Mouse (Mus musculus) liver, embryonic 14.5 days (tissue): ENCODE measurements around the gene Peak1.

Source experiments
- CTCF ChIP-seq: IDR thresholded peaks from 2 replicates; pipeline ENCODE4 v1.5.1; 2016; ENCODE audit warnings: antibody characterized with exemption, low read depth, control low read depth
- EP300 ChIP-seq: IDR thresholded peaks from 2 replicates; pipeline ENCODE4 v1.6.1; 2016; ENCODE audit warnings: antibody characterized with exemption, low read depth

DNA sequence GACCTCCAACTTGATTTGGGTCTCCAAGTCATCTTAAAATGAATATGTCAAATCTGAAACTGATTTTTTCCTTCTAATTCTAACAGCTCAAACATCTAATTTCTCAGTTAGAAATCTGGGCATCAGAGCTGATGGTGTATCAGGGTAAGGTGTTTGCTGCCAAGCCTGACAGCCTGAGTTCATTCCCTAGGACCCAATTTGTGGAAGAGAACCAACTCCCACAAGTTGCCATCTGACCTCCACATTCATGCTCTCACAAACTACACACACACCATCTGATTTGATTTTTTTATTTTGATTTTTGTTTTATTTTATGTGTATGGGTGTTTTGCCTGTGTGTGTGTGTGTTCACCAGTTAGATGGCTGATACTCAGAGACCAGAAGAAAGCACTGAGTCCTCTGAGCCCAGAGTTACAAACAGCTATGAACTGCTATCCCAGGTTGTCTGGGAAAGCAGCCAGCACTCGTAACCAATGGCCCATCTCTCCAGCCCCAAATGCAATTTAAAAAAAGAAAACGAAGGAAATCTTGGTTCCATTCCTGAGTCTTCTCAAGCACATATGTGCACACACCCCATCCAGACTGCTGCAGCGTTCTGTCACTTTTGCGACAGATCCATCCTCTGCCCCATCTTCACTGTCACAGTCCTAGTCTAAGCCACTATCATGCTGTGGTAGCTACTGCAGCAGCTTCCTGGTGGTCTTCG lies 18.1 kb upstream of the Peak1 start:
- no peak for TF ChIP-seq EP300
- no peak for TF ChIP-seq CTCF
